Mouse (Mus musculus): Measurements from ENCODE around the gene Psmf1. TPM values are rescaled to one million over a fixed set of nuclear protein-coding genes. Genes with fewer than 3 reads are reported as not detected.

The Psmf1 gene
- polyA plus RNA-seq, 1 experiment from 2014 or later, result 43.5 TPM

GRCm38 (mm10) chr2:151715526-151715925 is 28.5 kb downstream of the Psmf1 start:
- no peak overlapping the region for H3K9ac ChIP-seq (ENCODE audit: low read depth, low read length)
- no peak overlapping the region for H3K27ac ChIP-seq (ENCODE audit: low read depth, low read length)
- H3K9me3 ChIP-seq (ENCODE audit: control insufficient read depth, low read length), result no peaks in the 10 kb centered on the region
- H3K4me1 ChIP-seq (replicated peaks; ENCODE audit: control insufficient read depth, insufficient read depth, low read length), result no peaks in the 10 kb centered on the region
- WGBS, result 97% methylated on average over 4 of the region's 4 CpGs
- no peak for DNase-seq (ENCODE audit: low spot score)
- no peaks in the 10 kb centered on the region for H3K27me3 ChIP-seq (ENCODE audit: control insufficient read depth, insufficient read depth, low read length)
- H3K36me3 ChIP-seq (ENCODE audit: control insufficient read depth, insufficient read depth, low read length), result 0 out of 2 replicates have a peak, but pooled peaks cover 3% of the 10 kb centered on the region
- H3K4me2 ChIP-seq (replicated peaks; ENCODE audit: low read depth, low read length), result no peak overlapping the region
- no peak for ATAC-seq (ENCODE audit: low FRiP score)
- no peak overlapping the region for H3K4me3 ChIP-seq (ENCODE audit: low read depth, low read length)

GRCm38 (mm10) chr2:151712647-151713046 is 31.3 kb downstream of the Psmf1 start:
- Histone ChIP-seq H3K9ac (ENCODE audit: low read depth, low read length) (no peak overlapping the region), H3K4me3 (ENCODE audit: low read depth, low read length) (no peak overlapping the region), H3K4me1 (replicated peaks; ENCODE audit: control insufficient read depth, insufficient read depth, low read length) (no peaks in the 10 kb centered on the region), H3K9me3 (ENCODE audit: control insufficient read depth, low read length) (no peaks in the 10 kb centered on the region), H3K27ac (ENCODE audit: low read depth, low read length) (no peak overlapping the region), H3K4me2 (replicated peaks; ENCODE audit: low read depth, low read length) (no peak overlapping the region), H3K36me3 (ENCODE audit: control insufficient read depth, insufficient read depth, low read length) (0 out of 2 replicates have a peak, but pooled peaks cover under 1% of the 10 kb centered on the region), H3K27me3 (ENCODE audit: control insufficient read depth, insufficient read depth, low read length) (no peaks in the 10 kb centered on the region)
- WGBS, result 42% methylated on average over 3 of the region's 3 CpGs
- DNase-seq (ENCODE audit: low spot score) (peak; percentile 51), ATAC-seq (ENCODE audit: low FRiP score) (no peak)

- Histone ChIP-seq H3K4me2 (replicated peaks; ENCODE audit: low read depth, low read length) (peak overlapping the region; percentile 100), H3K4me1 (replicated peaks; ENCODE audit: control insufficient read depth, insufficient read depth, low read length) (no peaks in the 10 kb centered on the region), H3K9ac (ENCODE audit: low read depth, low read length) (peak overlapping the region; percentile 84), H3K27ac (ENCODE audit: low read depth, low read length) (no peak overlapping the region), H3K4me3 (ENCODE audit: low read depth, low read length) (peak overlapping the region; percentile 53), H3K27me3 (ENCODE audit: control insufficient read depth, insufficient read depth, low read length) (peaks cover 10% of the 10 kb centered on the region; the same call in 1 of the 2 replicates), H3K36me3 (ENCODE audit: control insufficient read depth, insufficient read depth, low read length) (no peaks in the 10 kb centered on the region), H3K9me3 (ENCODE audit: control insufficient read depth, low read length) (no peaks in the 10 kb centered on the region)
- ATAC-seq (ENCODE audit: low FRiP score), result peak; percentile 59
- DNase-seq (ENCODE audit: low spot score), result peak; percentile 55
- WGBS, result 1% methylated on average over 17 of the region's 17 CpGs
These were observed 41.2 kb downstream of the Psmf1 start for GRCm38 (mm10) chr2:151702851-151703190.

- peaks cover 10% of the 10 kb centered on the region; the same call in 1 of the 2 replicates for H3K27me3 ChIP-seq (ENCODE audit: control insufficient read depth, insufficient read depth, low read length)
- DNase-seq (ENCODE audit: low spot score), result peak; percentile 75
- H3K9me3 ChIP-seq (ENCODE audit: control insufficient read depth, low read length), result no peaks in the 10 kb centered on the region
- H3K4me1 ChIP-seq (replicated peaks; ENCODE audit: control insufficient read depth, insufficient read depth, low read length), result no peaks in the 10 kb centered on the region
- under 1% methylated on average over 60 of the region's 97 CpGs for whole genome bisulfite sequencing
- H3K9ac ChIP-seq (ENCODE audit: low read depth, low read length), result peak overlapping the region; percentile 84
- ATAC-seq (ENCODE audit: low FRiP score), result peak; percentile 88
- peak overlapping the region; percentile 53 for H3K4me3 ChIP-seq (ENCODE audit: low read depth, low read length)
- peak overlapping the region; percentile 100 for H3K4me2 ChIP-seq (replicated peaks; ENCODE audit: low read depth, low read length)
- peak overlapping the region; percentile 17; the same call in 1 of the 2 replicates for H3K27ac ChIP-seq (ENCODE audit: low read depth, low read length)
- H3K36me3 ChIP-seq (ENCODE audit: control insufficient read depth, insufficient read depth, low read length), result no peaks in the 10 kb centered on the region
These were observed 41.7 kb downstream of the Psmf1 start for GRCm38 (mm10) chr2:151702146-151702850.

- Histone ChIP-seq H3K27me3 (ENCODE audit: control insufficient read depth, insufficient read depth, low read length) (peaks cover 10% of the 10 kb centered on the region; the same call in 1 of the 2 replicates), H3K4me1 (replicated peaks; ENCODE audit: control insufficient read depth, insufficient read depth, low read length) (no peaks in the 10 kb centered on the region)
These were observed 42.5 kb downstream of the Psmf1 start, which contains the start of gene Tmem74b for GRCm38 (mm10) chr2:151701231-151702145. Tmem74b (plus strand) TSS chr2:151702008.

GRCm38 (mm10) chr2:151682976-151683375 is 61.0 kb downstream of the Psmf1 start:
- Histone ChIP-seq H3K9ac (ENCODE audit: low read depth, low read length) (no peak overlapping the region), H3K9me3 (ENCODE audit: control insufficient read depth, low read length) (no peaks in the 10 kb centered on the region), H3K27me3 (ENCODE audit: control insufficient read depth, insufficient read depth, low read length) (no peaks in the 10 kb centered on the region; the same call in 1 of the 2 replicates), H3K4me1 (replicated peaks; ENCODE audit: control insufficient read depth, insufficient read depth, low read length) (no peaks in the 10 kb centered on the region), H3K4me3 (ENCODE audit: low read depth, low read length) (no peak overlapping the region), H3K4me2 (replicated peaks; ENCODE audit: low read depth, low read length) (no peak overlapping the region), H3K36me3 (ENCODE audit: control insufficient read depth, insufficient read depth, low read length) (no peaks in the 10 kb centered on the region), H3K27ac (ENCODE audit: low read depth, low read length) (no peak overlapping the region)
- DNase-seq (ENCODE audit: low spot score) (no peak), ATAC-seq (ENCODE audit: low FRiP score) (no peak)
- WGBS, result 89% methylated on average over 4 of the region's 4 CpGs

More at GRCm38 (mm10) chr2:151701231-151702145, 42.5 kb downstream of the Psmf1 start, which contains the start of gene Tmem74b:
- peak within 1 kb of the TSS; percentile 84 for H3K9ac ChIP-seq (ENCODE audit: low read depth, low read length)
- H3K36me3 ChIP-seq (ENCODE audit: control insufficient read depth, insufficient read depth, low read length), result no peaks in the 10 kb centered on the region
- ATAC-seq (ENCODE audit: low FRiP score) (peak; percentile 51), DNase-seq (ENCODE audit: low spot score) (no peak)
- peak within 1 kb of the TSS; percentile 100 for H3K4me2 ChIP-seq (replicated peaks; ENCODE audit: low read depth, low read length)
- no peaks in the 10 kb centered on the region for H3K9me3 ChIP-seq (ENCODE audit: control insufficient read depth, low read length)
- H3K4me3 ChIP-seq (ENCODE audit: low read depth, low read length), result peak within 1 kb of the TSS; percentile 53
- peak within 1 kb of the TSS; percentile 17; the same call in 1 of the 2 replicates for H3K27ac ChIP-seq (ENCODE audit: low read depth, low read length)
- 4% methylated on average over 25 of the region's 25 CpGs for WGBS

- H3K4me1 ChIP-seq (replicated peaks; ENCODE audit: control insufficient read depth, insufficient read depth, low read length), result no peaks in the 10 kb centered on the region
- ATAC-seq (ENCODE audit: low FRiP score) (peak; percentile 56; the same call in 1 of the 2 replicates), DNase-seq (ENCODE audit: low spot score) (peak; percentile 41)
- H3K36me3 ChIP-seq (ENCODE audit: control insufficient read depth, insufficient read depth, low read length), result no peaks in the 10 kb centered on the region
- H3K9ac ChIP-seq (ENCODE audit: low read depth, low read length), result no peak overlapping the region
- H3K9me3 ChIP-seq (ENCODE audit: control insufficient read depth, low read length), result no peaks in the 10 kb centered on the region
- H3K4me3 ChIP-seq (ENCODE audit: low read depth, low read length), result no peak overlapping the region
- H3K27me3 ChIP-seq (ENCODE audit: control insufficient read depth, insufficient read depth, low read length), result no peaks in the 10 kb centered on the region; the same call in 1 of the 2 replicates
- no peak overlapping the region for H3K27ac ChIP-seq (ENCODE audit: low read depth, low read length)
- 59% methylated on average over 3 of the region's 3 CpGs for WGBS
- H3K4me2 ChIP-seq (replicated peaks; ENCODE audit: low read depth, low read length), result no peak overlapping the region
These were observed 61.6 kb downstream of the Psmf1 start for GRCm38 (mm10) chr2:151682357-151682756.

- ATAC-seq (ENCODE audit: low FRiP score), result no peak
- Histone ChIP-seq H3K9me3 (ENCODE audit: control insufficient read depth, low read length) (no peaks in the 10 kb centered on the region), H3K4me2 (replicated peaks; ENCODE audit: low read depth, low read length) (no peak overlapping the region), H3K27me3 (ENCODE audit: control insufficient read depth, insufficient read depth, low read length) (no peaks in the 10 kb centered on the region), H3K4me1 (replicated peaks; ENCODE audit: control insufficient read depth, insufficient read depth, low read length) (no peaks in the 10 kb centered on the region), H3K27ac (ENCODE audit: low read depth, low read length) (no peak overlapping the region), H3K4me3 (ENCODE audit: low read depth, low read length) (no peak overlapping the region), H3K9ac (ENCODE audit: low read depth, low read length) (no peak overlapping the region), H3K36me3 (ENCODE audit: control insufficient read depth, insufficient read depth, low read length) (no peaks in the 10 kb centered on the region)
- WGBS, result 60% methylated on average over 2 of the region's 2 CpGs
- no peak for DNase-seq (ENCODE audit: low spot score)
These were observed 67.8 kb downstream of the Psmf1 start for GRCm38 (mm10) chr2:151676234-151676633.
